Mouse (Mus musculus) forebrain, embryonic 13.5 days (tissue): ENCODE measurements around the gene Hnrnpa1. TPM values are rescaled to one million over a fixed set of nuclear protein-coding genes. Genes with fewer than 3 reads are reported as not detected.

Experiments used
- microRNA counts: library from miRNA; unstranded; fragments of <30 nt; microRNA quantifications from one replicate; lab custom pipeline; 2016
- microRNA-seq: library from miRNA; unstranded; fragments of <30 nt; microRNA quantifications from one replicate; pipeline ENCODE4, GENCODE M21; 2016
- polyA plus RNA-seq: library from polyadenylated mRNA; unstranded; fragments of >200 nt; fragmentation: Nextera tagmentation; extraction: Ambion mirVana; gene quantifications from 2 replicates; pipeline ENCODE4 v1.2.1, GENCODE M21; 2015

The Hnrnpa1 gene
- polyA plus RNA-seq, 1 experiment from 2014 or later = 1,385 TPM

MicroRNAs within 50 kb of the gene (microRNA counts, 519-probe panel; counts per million panel counts)
- 4,555 counts per million, percentile 85 among the panel's probes with 10 or more counts for microRNA mmu-miR-148b (lab: Ali Mortazavi, UCI)

Small RNA genes within 50 kb of the gene (microRNA-seq; reads per million reads assigned to microRNA genes)
- 241 reads per million, percentile 61 among the genes with 10 or more reads in this experiment for gene Mir148b

Other genes with a start within 250 kb of the Hnrnpa1 start
- gene Hoxc8, start 249.8 kb upstream of the Hnrnpa1 start, polyA plus RNA-seq = not detected in 2 replicates
- not detected in 2 replicates for gene Hoxc6, start 242.2 kb upstream of the Hnrnpa1 start, polyA plus RNA-seq
- gene Hoxc4, start 221.5 kb upstream of the Hnrnpa1 start, polyA plus RNA-seq = not detected in 2 replicates
- 24.4 and 27.3 TPM in 2 replicates for gene Smug1, start 73.3 kb upstream of the Hnrnpa1 start, polyA plus RNA-seq
- 161 and 174 TPM in 2 replicates for gene Cbx5, start 616 bp upstream of the Hnrnpa1 start, polyA plus RNA-seq
- gene Nfe2, start 18.0 kb downstream of the Hnrnpa1 start, polyA plus RNA-seq = 0.57 and 1.6 TPM in 2 replicates
- 219 and 232 TPM in 2 replicates for gene Copz1, start 32.3 kb downstream of the Hnrnpa1 start, polyA plus RNA-seq
- 0.30 and 0.41 TPM in 2 replicates for gene Gpr84, start 70.2 kb downstream of the Hnrnpa1 start, polyA plus RNA-seq
- gene Zfp385a, start 99.7 kb downstream of the Hnrnpa1 start, polyA plus RNA-seq = 11.3 and 12.0 TPM in 2 replicates
- 7.7 and 8.0 TPM in 2 replicates for gene Itga5, start 126.3 kb downstream of the Hnrnpa1 start, polyA plus RNA-seq
- gene Gtsf1, start 190.0 kb downstream of the Hnrnpa1 start, polyA plus RNA-seq = not detected in 2 replicates
- gene Gtsf2, start 208.0 kb downstream of the Hnrnpa1 start, polyA plus RNA-seq = not detected in 2 replicates
- 1.0 and 1.2 TPM in 2 replicates for gene Nckap1l, start 213.4 kb downstream of the Hnrnpa1 start, polyA plus RNA-seq